Mouse (Mus musculus): ENCODE results near the gene Gm3417. TPM values are rescaled to one million over a fixed set of nuclear protein-coding genes. Genes with fewer than 3 reads are reported as not detected.
"Not testable (repeated sequence)": the region's sequence is repeated elsewhere in the genome, so short reads cannot be mapped to it uniquely, and the experiment has no call there.

The Gm3417 gene
- total RNA-seq (2021), result 1 to 10 TPM in 1 of 2 experiments, not detected in 1; 1.0 TPM
- long read RNA-seq, experiment 1, result 0 reads
- long read RNA-seq, experiment 2, partial matches to known transcripts, result 0 of 1 reads
- long read RNA-seq, experiment 2, other reads (novel, unspliced or antisense), result 0 of 1 reads

GRCm38 (mm10) chr17:14978362-14979038, at the start of gene Gm3417, which contains the start of gene 9030025P20Rik:
Gm3417 (minus strand) TSS chr17:14978790.
9030025P20Rik (plus strand) TSS chr17:14978468.
- DNase-seq, result not testable (repeated sequence)

- DNase-seq, result not testable (repeated sequence)
Observed at GRCm38 (mm10) chr17:15025513-15025912, 46.9 kb upstream of the Gm3417 start.

- DNase-seq, result not testable (repeated sequence)
Observed at GRCm38 (mm10) chr17:15024502-15025193, 46.1 kb upstream of the Gm3417 start.

GRCm38 (mm10) chr17:15023878-15024492, 45.4 kb upstream of the Gm3417 start:
- not testable (repeated sequence) for DNase-seq

GRCm38 (mm10) chr17:15021503-15022220, 43.1 kb upstream of the Gm3417 start:
- not testable (repeated sequence) for DNase-seq

GRCm38 (mm10) chr17:15009706-15010413, 31.3 kb upstream of the Gm3417 start, which contains the start of gene Gm3435:
Gm3435 (plus strand) TSS chr17:15010176.
- not testable (repeated sequence) for DNase-seq

- not testable (repeated sequence) for DNase-seq
Observed at GRCm38 (mm10) chr17:15009088-15009487, 30.5 kb upstream of the Gm3417 start.

GRCm38 (mm10) chr17:15000047-15000446, 21.5 kb upstream of the Gm3417 start:
- DNase-seq, result not testable (repeated sequence)

GRCm38 (mm10) chr17:14994140-14994539, 15.6 kb upstream of the Gm3417 start:
- not testable (repeated sequence) for DNase-seq

- DNase-seq, result not testable (repeated sequence)
Observed at GRCm38 (mm10) chr17:14993139-14993832, 14.7 kb upstream of the Gm3417 start.

GRCm38 (mm10) chr17:14992522-14993138, 14.0 kb upstream of the Gm3417 start:
- DNase-seq, result not testable (repeated sequence)

GRCm38 (mm10) chr17:14990116-14990702, 11.6 kb upstream of the Gm3417 start:
- not testable (repeated sequence) for DNase-seq

- DNase-seq, result not testable (repeated sequence)
Observed at GRCm38 (mm10) chr17:14977718-14978361, 750 bp downstream of the Gm3417 start.

- DNase-seq, result not testable (repeated sequence)
Observed at GRCm38 (mm10) chr17:14968373-14968913, 10.1 kb downstream of the Gm3417 start.

- not testable (repeated sequence) for DNase-seq
Observed at GRCm38 (mm10) chr17:14961557-14962154, 16.9 kb downstream of the Gm3417 start.

GRCm38 (mm10) chr17:14960951-14961556, 17.5 kb downstream of the Gm3417 start, which contains the start of gene Phf10:
Phf10 (minus strand) TSS chr17:14961273.
- peak; percentile 49 for DNase-seq

- DNase-seq, result peak; percentile 33
Observed at GRCm38 (mm10) chr17:14960520-14960919, 18.1 kb downstream of the Gm3417 start.

- no peak for DNase-seq
Observed at GRCm38 (mm10) chr17:14959979-14960378, 18.6 kb downstream of the Gm3417 start.
